Mouse (Mus musculus): Measurements from ENCODE around the gene Snapc4.

The Snapc4 gene

DNA sequence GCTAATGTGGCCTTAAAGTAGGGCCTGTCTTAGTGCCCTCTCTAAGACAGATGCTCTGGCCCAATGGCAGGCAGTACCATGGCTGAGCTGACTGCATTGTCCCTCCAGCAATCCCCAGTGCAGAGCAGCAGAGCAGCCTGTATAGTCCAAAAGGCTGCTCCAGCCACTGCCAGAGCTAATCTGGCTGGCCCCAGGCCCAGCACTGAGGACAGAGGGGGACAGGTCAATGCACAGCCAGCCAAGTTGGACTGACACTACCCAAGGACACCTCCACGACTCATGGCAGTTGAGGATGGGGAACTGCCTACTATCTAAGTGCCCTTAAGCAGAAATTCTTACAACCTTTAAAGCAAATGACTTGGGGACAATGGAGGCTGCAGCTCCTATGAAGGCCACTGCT lies 11.9 kb downstream of the Snapc4 start:
- no peak for DNase-seq

DNA sequence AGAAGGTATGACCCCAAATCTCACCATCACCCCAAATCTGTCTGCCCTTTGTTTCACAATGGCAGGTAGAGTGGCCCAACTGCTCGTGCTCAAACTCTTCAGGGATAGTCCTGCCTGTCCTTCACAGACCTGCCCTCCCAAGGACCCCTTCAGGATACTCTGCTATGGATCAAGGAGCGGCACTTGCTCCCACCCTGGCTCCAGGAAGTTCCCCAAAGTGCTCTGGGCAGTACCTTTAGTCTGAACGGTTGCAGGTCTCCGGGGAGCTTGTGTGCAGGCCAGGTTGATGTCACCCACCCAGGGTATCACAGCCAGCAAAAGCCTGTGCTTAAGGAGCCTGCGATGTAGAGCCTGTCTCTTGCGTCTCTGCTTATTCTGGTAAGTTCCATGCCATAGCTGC lies 12.5 kb downstream of the Snapc4 start:
- DNase-seq = no peak

DNA sequence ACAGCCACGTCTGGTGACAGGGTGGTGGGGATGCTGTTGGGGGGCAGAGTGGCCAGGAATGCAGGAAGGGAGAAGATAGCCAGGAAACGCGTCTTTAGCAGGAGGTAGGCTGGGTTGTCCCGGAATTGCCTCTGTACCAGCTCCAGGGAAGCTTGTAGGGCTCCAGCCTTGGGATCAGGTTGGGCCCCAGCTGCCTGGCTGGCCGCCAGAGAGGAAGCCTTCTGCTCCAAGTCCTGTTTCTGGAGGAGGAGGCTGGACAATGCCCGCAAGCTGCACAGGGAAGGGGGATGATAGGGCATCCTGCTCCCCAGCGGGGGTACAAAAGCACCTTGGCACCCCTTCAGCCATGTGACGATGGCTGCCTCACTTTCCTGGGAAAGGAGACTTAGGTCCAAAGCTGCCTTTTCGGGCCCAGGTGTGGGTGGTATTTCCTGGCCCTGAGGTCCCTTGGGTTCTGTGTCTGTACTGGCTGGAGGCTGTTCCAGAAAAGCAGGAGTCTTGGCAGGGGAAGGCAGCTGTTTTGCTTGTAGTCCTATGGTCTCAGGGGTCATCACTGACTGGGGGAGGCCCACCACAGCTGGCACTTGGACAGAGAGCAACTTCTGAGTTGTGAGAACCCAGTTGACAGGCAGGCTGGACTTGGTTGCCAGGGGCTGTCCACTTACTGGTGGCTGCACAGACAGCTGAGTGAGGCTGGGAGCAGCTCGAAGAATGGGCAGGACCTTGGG lies 15.6 kb downstream of the Snapc4 start:
- DNase-seq = no peak

DNA sequence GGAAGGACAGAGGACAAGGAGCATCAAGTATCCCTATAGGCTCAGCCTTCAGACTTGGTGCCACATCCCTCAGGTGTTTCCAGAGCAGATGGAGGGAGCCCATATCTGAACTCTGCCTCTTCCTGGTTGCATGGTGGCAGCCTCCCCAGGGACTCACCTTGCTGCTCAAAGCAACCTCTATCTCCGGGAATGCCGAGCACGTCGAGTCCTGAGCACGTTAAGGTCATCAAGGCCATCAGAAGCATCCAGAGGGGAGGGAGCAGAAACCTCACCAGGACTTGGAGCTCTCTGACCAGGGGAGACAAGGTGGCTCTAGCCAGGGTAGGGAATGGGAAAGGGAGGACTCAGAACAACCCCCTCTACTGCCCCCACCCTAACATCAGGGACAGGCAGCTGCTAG lies 17.0 kb downstream of the Snapc4 start:
- DNase-seq = no peak

DNA sequence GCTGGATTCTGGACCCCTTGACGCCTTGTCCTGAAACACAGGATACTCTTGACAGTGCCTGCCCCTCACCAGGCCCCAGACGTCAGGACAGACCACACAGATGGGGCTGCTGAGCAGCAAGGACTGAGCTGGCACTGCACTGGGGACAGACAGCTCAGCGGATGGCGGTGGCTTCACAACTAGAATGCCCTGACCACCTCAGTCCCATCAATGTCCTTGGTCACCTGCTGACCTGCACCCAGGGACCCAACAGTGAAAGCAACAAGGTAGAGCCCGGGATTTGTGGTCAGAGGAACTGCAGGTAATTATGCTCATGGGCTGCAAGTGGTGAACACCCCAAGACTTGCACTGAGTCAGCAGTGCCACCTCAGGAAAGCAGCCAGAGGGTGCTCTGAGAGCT lies 17.5 kb downstream of the Snapc4 start:
- DNase-seq = no peak

DNA sequence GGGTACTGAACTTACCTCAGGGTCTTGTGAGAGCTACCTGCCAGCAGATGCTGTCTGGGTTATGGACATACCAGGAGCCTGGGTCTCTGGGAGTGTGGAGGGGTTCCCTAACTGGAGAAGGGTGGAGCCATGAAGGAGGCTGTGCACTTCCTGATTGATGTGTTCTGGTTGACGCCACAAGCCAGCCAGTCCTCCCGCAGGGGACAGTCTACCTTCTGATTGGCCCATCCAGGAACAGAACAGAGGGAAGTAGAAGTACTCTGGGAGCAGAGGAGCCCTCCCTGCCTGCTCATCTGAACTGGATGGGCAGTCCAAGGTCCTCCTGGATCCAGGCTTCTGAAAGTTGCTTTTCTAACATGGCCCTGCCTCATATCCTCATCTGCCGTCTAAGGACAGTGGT lies 19.7 kb downstream of the Snapc4 start, which contains the start of gene Card9:
TSS of gene Card9 (minus strand) at position 147 of the 400 bp plus-strand sequence.
- no peak for DNase-seq

DNA sequence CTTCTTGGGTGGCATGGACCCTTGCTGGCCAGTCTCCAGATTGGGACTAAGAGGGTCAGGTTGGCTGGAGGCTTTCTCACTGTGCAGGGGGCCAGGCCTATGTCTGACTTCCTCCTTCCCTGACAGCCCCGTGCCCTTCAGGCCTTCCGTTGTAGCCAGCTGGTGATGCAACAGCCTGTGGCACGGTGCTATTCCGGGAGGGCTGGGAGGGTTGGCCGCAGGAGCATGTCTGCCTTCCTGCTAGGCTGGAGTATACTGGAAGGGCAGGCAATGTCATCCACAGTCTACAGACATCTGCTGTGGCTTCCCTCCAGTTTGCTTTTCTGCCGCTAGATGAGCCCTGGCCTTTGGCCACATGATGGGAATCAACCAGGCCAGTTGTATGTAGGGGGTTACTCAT lies 20.5 kb downstream of the Snapc4 start:
- no peak for DNase-seq

DNA sequence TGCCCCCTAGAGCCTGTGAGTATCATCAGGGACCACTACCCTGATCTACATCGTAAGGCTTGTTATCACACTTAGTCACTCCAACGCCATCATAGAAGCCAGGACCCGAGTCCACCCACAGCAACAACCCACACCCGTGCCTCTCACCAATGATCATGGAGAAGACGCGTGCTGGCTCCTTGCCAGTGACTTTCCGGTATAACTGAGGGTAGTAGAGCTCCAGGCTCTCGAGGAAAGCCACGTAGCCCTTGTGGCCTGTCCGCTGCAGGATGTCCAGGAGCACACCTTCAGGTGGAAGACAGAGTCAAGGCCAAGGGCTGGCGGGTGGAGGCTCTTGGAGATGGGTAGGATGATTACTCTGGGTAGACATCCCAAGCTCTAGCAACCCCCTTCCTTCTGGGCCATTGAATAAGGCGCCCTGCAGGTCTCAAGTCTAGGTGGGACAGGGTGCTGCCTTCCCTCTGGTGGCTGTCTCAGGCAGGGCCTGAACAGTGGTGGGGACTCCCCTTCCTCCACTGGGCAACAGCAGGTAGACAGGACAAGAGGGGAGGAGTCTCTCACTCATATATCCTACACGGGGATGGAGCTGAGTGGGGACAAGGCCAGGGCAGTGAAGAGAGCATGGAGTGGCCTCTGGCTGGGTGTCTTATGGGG lies 21.7 kb downstream of the Snapc4 start:
- DNase-seq = no peak

DNA sequence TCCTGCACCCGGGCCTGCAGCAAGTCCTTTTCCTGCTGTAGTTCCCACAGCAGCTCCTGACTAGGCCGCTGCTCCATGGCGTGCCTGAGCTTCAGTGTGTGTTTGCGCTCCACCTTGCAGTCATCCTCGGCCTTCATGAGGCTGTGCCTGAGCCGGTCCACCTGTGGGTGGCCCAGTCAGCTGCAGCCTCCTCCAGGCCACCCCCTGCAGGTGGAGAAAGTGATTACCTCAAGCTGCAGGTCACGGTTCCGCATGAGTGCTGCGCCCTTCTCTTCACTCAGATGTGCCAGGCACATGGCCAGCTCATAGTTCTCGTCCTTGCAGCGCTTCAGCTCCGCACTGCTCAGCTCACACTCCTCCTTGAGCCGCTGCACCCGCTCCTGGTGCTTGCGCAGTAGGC lies 23.0 kb downstream of the Snapc4 start:
- no peak for DNase-seq

DNA sequence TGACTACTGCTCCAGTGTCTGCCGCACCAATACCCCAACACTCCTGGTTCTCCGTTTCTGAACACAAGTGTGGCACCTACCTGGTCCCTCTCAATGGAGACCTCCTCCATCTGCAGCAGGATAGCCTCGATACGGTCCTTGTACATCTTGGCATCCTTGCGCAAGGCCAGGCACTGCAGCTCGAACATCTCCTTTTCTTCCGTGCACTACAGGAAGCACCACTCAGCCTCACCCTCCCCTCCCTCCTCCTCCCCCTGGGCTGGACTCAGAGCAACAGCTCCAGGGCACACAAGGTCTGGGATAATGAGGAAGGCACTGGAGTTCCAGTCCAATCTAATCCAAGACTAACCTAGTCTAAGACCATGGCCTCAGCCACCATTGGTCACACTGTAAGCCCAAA lies 23.8 kb downstream of the Snapc4 start:
- DNase-seq = peak in 1 of 2 experiments; percentile 34

DNA sequence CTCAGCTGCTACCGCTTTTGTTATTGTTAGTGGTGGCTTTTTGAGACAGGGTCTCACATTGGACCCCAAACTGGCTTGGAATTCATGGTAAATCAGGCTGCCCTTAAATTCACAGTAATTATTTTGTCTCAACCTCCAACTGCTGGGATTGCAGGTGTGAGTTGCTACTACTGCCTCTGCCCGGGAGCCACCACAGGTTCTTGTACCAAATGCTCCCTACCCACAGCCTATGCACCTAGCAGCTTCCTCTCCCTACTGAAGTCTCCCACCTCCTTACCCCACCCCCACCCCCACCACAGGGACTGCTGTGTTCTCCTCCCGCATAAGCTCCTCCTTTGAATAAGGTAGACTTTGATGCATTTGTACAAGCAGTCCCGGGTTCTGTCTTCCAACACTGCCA lies 24.2 kb downstream of the Snapc4 start:
- DNase-seq = no peak

DNA sequence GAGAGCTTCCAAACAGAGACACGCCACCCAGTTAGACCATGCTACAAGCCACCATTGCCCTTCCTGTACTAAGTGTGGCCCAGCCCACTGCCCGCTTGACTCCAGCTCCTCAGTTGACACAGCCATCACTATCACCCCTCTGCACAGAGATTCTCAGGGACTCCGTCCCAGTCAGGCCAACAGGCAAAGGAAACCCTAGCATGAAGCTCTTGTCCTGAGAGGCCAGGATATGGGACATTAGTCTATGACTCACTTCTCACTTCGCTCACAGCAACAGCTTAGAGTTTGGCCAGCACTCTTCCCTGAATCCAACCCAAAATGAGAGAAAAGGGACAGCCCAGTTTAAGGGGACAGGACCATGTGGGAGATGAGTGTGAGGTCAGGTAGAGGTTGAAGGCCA lies 26.1 kb downstream of the Snapc4 start:
- DNase-seq = no peak

DNA sequence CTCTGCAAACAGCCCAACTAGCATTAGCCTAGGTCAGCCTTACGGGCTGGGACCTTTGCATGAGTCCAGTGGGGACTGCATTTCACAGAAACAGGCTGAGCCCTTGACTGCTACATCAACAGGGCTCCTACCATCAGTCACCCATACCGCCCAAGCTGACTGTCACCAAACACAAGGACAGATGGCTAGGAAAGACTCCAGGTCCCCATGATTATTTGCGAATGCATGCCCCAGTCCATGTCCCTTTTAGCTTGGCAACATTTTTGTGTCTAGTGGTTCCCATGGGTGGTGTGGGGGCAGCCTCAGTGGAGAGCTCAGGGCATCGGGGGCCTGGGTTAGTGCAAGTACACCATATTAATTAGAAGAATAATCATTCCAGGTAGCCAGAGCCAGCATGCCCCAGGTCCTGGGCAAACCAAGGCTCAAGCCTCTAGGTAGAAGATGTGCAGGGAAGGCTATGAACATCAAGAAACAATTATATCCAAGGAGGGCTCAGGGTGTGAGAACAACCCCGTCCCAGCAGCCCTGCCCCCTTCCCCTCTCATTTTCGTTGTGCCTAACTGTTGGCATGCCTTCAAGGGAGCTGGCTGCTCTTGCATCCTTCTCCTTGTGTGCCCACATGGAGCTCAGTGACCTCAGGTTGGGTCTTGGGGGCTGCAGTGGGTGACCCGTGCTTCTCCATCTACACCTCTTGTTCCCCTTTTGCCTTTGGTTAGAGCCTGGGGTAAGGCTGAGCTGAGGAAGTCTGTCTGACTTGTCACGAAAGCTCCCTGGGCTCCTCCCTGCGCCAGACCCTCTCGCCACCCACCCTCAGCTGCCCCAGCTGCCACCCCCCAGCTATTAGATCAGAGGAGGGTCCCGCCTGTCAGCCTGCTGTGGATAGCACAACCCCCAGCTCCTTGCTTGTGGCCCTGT lies 27.1 kb downstream of the Snapc4 start:
- no peak for DNase-seq

DNA sequence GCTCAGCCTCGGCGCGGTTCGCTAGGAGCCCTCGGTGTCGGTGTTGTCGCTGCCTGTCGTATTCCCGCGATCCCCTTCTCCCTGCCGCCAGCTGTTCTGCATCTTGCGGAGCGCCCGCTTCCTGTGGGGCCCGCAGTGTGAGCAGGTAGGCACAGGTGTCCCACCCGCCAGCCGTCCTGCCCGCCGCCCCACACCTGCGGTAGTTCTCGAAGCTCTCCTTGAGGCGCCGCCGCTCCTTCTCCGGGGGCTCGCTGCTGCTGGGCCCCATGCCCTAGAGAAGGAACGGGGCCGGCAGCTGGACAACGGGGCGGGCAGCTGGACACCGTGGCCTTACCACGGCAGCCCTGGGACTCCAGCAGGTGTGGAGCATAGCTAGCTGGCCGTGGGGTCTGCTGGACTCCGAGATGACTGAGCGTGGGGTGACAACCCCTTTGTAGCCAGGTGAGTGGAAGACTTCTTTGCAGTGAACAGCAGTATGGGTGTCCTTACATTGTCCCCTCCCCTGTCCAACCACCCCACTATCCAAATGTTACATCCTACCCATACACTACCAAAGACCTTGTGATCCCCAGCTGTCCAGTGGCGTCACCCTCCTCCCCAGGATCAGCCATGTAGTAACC lies 28.1 kb downstream of the Snapc4 start:
- peak; percentile 76 to 77 for DNase-seq

DNA sequence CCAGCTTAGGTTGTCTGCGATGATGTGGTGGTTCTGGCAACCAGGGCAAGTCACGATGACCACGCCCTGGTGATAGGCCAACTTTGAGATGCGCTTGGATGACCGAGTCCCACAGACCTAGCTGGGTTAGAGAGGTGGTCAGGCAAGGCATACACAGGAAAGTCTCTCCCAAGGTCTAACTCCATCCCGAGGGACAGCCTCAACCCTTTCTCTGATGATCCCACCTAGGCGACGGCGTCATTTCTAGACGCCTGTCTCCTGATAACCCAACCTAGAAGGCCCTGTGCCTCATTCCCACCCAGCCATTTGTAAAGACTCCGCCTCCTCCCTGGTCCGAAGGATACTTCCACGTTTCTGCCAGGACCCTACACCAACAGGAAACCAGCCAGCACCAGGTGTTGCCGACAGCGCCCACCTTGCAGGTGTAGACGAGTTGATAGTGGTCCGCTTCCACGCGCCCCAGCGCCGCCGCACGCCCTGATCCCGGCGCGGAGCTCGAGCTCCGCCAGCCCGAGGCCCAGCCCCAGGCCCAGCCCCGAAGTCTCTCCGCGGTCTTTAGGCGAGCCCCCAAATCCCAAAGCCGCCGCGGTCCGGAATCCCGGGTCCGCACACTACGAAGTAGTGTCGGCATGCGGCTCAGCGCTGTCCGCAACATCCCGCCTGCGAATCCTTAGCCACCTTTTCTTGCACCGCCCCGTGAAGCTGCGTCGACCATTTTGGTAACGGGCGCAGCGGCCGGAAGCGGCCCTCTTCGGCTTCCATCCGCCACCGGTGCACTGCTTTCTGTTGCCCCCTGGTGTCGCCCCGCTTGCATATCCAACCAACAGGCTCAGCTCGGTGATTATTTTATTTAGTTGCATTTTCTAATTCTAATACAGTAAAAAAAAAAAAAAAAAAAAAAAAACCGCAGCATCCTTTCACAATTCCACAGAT lies 28.8 kb downstream of the Snapc4 start, which contains the start of gene Dnlz:
TSS of gene Dnlz (minus strand) at position 753 of the 933 bp plus-strand sequence.
- DNase-seq = peak; percentile 88 to 89

DNA sequence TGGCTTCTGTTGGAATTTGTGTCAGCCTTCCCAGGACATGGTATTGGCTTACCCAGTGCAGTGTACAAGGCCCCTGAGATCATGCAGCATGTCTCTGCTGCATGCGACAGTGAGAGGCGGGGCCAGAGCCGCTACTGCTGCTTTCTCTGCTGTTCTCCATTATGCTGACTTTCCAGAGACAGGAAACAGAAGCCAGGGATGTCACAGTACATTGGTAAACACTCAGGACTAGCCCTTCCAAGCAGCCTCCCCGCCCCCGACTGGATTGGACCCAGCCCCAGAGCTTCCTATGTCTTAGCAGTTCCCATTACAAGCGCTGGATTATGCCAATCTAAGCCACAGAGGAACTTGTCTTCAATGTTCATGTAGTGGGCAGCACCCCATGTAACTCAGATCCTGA lies 32.2 kb downstream of the Snapc4 start:
- no peak for DNase-seq

DNA sequence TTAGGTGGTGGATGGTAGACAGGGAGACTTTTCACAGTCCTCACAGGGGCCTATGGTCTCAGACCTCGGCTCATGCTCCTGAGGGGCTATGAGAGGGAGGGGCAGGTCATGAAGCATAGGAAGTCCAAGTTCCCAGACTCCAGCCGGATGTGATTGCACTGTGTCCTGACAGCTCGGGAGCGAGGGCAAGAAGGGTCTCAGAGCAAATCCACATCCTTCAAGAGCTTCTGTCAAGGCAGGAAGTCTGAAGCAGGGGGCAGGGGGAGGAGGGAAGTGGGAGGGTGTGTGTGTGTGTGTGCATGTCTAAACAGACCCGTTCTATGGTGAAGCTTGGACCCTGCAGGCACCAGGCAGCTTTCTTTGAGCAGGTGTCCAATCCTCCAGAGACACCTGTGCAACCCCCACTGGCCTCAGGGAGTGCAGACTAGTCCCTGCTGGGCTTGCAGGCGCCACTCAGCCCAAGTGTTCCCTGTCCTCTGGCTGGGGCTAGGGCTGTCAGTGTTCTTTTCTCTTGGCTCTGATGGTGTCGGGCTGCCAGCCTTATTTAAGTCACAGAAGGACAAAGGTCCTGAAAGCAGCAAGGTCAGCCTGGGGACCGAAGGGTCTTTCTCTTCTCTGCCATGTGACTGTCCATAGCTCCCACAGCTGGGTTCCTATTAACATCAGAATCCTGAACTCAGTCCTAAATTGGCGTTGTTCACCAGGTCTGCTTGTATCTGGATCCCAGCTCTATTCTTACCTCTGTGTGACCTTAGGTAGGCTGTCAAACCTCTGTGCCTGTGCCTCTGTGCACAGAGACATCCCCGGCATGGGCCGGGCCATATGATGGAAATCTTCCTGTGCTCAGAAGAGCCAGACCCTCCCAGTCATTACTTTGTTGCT lies 37.6 kb downstream of the Snapc4 start:
- no peak for DNase-seq

DNA sequence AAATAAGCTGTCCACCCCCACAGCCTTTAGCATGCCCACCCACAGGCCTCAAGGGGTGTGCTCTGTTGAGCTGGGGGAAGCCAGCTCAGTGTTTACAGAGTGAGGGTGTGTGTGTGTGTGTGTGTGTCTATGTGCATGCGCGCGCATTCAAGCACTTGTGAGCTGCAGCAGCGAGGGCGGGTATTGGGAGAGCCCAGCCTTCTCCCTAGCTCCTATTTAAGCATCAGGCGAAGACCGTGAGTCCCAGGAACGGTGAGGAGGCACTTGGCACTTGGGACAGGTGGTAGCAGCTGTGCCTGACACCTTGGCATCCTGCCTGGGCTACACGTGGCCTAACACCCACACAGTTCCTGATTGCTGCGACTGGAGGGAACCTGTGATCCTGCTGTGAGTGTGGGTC lies 38.4 kb downstream of the Snapc4 start:
- no peak for DNase-seq

DNA sequence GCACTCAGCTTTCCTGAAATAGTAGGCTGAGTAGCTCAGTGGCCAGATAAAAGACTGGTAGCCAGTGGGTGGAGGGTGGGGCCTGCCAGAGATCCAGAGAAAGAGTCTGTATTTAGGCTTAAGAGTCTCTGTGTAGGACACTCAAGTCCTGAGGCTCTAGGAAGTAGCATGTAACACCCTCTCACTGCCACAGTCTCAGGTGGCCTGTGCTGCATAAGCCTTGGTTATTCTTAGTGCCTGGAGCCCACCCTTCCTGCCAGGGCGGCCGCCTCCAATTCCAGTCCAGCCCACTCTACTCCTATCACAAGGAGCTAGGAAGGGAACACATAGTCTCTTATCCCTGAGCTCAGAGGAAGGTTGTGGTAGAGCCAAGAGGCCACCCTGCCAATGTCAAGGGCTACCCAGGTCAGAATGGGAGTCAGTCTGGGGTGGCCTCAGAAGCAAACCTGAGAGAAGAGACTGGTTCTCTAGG lies 38.9 kb downstream of the Snapc4 start:
- no peak for DNase-seq

DNA sequence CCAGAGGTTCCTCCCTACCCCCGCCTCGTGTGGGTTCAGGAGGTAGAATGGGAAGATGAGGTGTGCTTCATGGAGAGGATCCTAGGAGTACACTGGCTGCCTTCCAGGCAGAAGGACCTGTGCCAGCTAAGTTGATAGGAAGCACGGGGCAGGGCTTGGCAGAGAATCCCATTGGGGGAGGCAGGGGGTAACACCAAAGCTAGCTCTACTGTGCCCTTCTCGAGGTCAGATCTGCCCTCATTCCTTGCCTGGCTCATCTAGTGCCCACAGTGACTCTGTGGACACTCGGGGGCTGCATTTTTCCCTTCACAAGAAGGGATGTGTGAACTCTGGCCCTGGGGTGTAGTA lies 41.3 kb downstream of the Snapc4 start:
- DNase-seq = no peak

All from thymus, adult 18-20 months (tissue).